Mouse (Mus musculus): ENCODE results near the gene Abhd5. TPM values are rescaled to one million over a fixed set of nuclear protein-coding genes. Genes with fewer than 3 reads are reported as not detected.

Abhd5 gene
- total RNA-seq, 2 experiments from 2014 or later = 63.8 to 68.7 TPM

- no peak for DNase-seq
Observed at GRCm38 (mm10) chr9:122414648-122415047, 63.2 kb downstream of the Abhd5 start.

GRCm38 (mm10) chr9:122415056-122415775 is 63.8 kb downstream of the Abhd5 start:
- no peak for DNase-seq

GRCm38 (mm10) chr9:122416617-122417016 is 65.2 kb downstream of the Abhd5 start:
- no peak for DNase-seq

- DNase-seq = no peak
Observed at GRCm38 (mm10) chr9:122420195-122420756, 68.9 kb downstream of the Abhd5 start.

- DNase-seq = peak; percentile 58 to 80
Observed at GRCm38 (mm10) chr9:122420772-122421764, 69.7 kb downstream of the Abhd5 start.

- no peak for DNase-seq
Observed at GRCm38 (mm10) chr9:122421911-122422310, 70.5 kb downstream of the Abhd5 start.

GRCm38 (mm10) chr9:122422706-122423105 is 71.3 kb downstream of the Abhd5 start:
- DNase-seq = no peak

GRCm38 (mm10) chr9:122423146-122423545 is 71.7 kb downstream of the Abhd5 start:
- DNase-seq = no peak

GRCm38 (mm10) chr9:122424941-122425608 is 73.7 kb downstream of the Abhd5 start:
- peak; percentile 34 to 65 for DNase-seq

- no peak for DNase-seq
Observed at GRCm38 (mm10) chr9:122429058-122429649, 77.7 kb downstream of the Abhd5 start.

GRCm38 (mm10) chr9:122429685-122430084 is 78.3 kb downstream of the Abhd5 start:
- no peak for DNase-seq

Other genes with a start within 250 kb of the Abhd5 start
- gene Snrk, start 234.3 kb upstream of the Abhd5 start, total RNA-seq (2021) = 100 to 1,000 TPM; 163 to 170 TPM
- 100 to 1,000 TPM in 1 of 2 experiments, 10 to 100 TPM in 1; 83.6 to 151 TPM for gene Ano10, start 57.2 kb upstream of the Abhd5 start, total RNA-seq (2021)

All from heart, adult 18-20 months (tissue).